Mouse (Mus musculus) megakaryocyte, embryonic 14.5 days (primary cell): ENCODE data around the gene Gm5269.

Experiments
- FLI1 ChIP-seq: IDR thresholded peaks from 2 replicates; pipeline ENCODE4 v1.6.1; 2012; ENCODE audit warnings: low read length, inconsistent platforms, mixed read lengths
- GATA1 ChIP-seq: IDR thresholded peaks from 3 replicates; pipeline ENCODE4 v1.6.1; 2012; ENCODE audit warnings: mixed read lengths, low read length, inconsistent platforms, borderline replicate concordance

DNA sequence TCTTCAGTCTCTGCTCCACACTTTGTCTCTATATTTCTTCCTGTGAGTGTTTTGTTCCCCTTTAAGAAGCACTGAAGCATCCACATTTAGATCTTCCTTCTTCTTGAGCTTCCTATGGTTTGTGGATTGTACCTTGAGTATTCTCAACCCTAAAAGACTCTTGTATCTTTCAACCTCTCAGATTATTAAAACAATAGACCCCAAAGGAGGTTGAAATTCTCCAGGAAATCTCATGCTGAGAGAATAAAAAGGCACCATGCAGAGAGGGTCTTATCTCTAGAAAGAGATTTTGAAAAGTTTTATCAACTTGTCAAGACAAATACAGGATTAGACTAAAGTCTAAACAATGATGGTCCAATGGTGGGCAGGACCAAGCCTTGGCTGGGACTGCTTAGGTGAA, 6.7 kb downstream of the Gm5269 start:
- TF ChIP-seq GATA1: no peak
- no peak for TF ChIP-seq FLI1
